Comparison of ENCODE assay signal across 26 mouse cellular contexts in genomic region chr3:99046190-99046589, GRCm38 (mm10).
A peak's percentile ranks its signal among the peaks of the same experiment; 100 is the strongest.
DNase-seq lines count a peak whose midpoint lies in the region; ATAC-seq and TF ChIP-seq lines count a peak whose summit lies in the region.
"Had no signal": no experiment of that assay in that cellular context is flagged by ENCODE, and none has a peak within 500 bp of the region (broad histone marks: within the 10 kb centered on the region; RNA-seq: fewer than 3 reads in every experiment).

No protein-coding gene starts in this region.

- no peaks in the 10 kb centered on the region for H3K36me3 ChIP-seq in limb, embryonic 15.5 days
- no peaks in the 10 kb centered on the region for H3K36me3 ChIP-seq in limb, embryonic 10.5 days
- H3K36me3 ChIP-seq in liver, embryonic 12.5 days = no peaks in the 10 kb centered on the region
- H3K36me3 ChIP-seq in liver, postnatal 0 days (replicated peaks; ENCODE audit: insufficient read depth, low read length) = no peaks in the 10 kb centered on the region
- H3K36me3 ChIP-seq: embryonic facial prominence, embryonic 13.5 days; embryonic facial prominence, embryonic 15.5 days; forebrain, embryonic 10.5 days; forebrain, embryonic 12.5 days; G1E had no signal

- no peaks in the 10 kb centered on the region for H3K9me3 ChIP-seq in limb, embryonic 15.5 days
- H3K9me3 ChIP-seq in limb, embryonic 10.5 days (replicated peaks) = no peaks in the 10 kb centered on the region
- H3K9me3 ChIP-seq in liver, embryonic 12.5 days (replicated peaks) = no peaks in the 10 kb centered on the region
- H3K9me3 ChIP-seq in liver, postnatal 0 days (ENCODE audit: low read length) = no peaks in the 10 kb centered on the region
- H3K9me3 ChIP-seq: embryonic facial prominence, embryonic 13.5 days; embryonic facial prominence, embryonic 15.5 days; forebrain, embryonic 10.5 days; forebrain, embryonic 12.5 days had no signal

- H3K4me3 ChIP-seq in limb, embryonic 15.5 days = no peak overlapping the region
- H3K4me3 ChIP-seq in limb, embryonic 10.5 days = no peak overlapping the region
- H3K4me3 ChIP-seq in liver, embryonic 12.5 days = no peak overlapping the region
- H3K4me3 ChIP-seq in liver, postnatal 0 days (ENCODE audit: low read depth, low read length) = no peak overlapping the region
- no peak overlapping the region for H3K4me3 ChIP-seq in cerebellum, adult 2 months (replicated peaks; ENCODE audit: insufficient read depth, low read depth, low read length)
- H3K4me3 ChIP-seq: embryonic facial prominence, embryonic 13.5 days; embryonic facial prominence, embryonic 15.5 days; erythroblast, embryonic 14.5 days; forebrain, embryonic 10.5 days; forebrain, embryonic 12.5 days had no signal

- no peak for TF ChIP-seq POLR2A in cerebellum, adult 2 months (IDR thresholded peaks at IDR 0.05; ENCODE audit: borderline replicate concordance, insufficient read depth, low read length)

- H3K9ac ChIP-seq in limb, embryonic 15.5 days = no peak overlapping the region
- no peak overlapping the region for H3K9ac ChIP-seq in liver, embryonic 12.5 days
- no peak overlapping the region for H3K9ac ChIP-seq in liver, postnatal 0 days (replicated peaks)
- H3K9ac ChIP-seq: embryonic facial prominence, embryonic 13.5 days; embryonic facial prominence, embryonic 15.5 days; forebrain, embryonic 12.5 days had no signal

- ATAC-seq in limb, embryonic 15.5 days (ENCODE audit: insufficient number of reproducible peaks, low FRiP score, low TSS enrichment, low read depth) = no peak
- ATAC-seq in liver, embryonic 12.5 days = peak; percentile 24; the same call in 1 of the 2 replicates
- peak; percentile 63 for ATAC-seq in liver, postnatal 0 days
- ATAC-seq: activated CD4-positive, CD25-positive, alpha-beta regulatory T cell, adult 4 months; CD4-positive, CD25-positive, alpha-beta regulatory T cell, adult 4 months; forebrain, embryonic 14.5 days; forebrain, embryonic 16.5 days; Patski had no signal

- H3K4me2 ChIP-seq in limb, embryonic 15.5 days = no peak overlapping the region
- H3K4me2 ChIP-seq in liver, embryonic 12.5 days = no peak overlapping the region
- no peak overlapping the region for H3K4me2 ChIP-seq in liver, postnatal 0 days (ENCODE audit: low read depth, low read length)
- H3K4me2 ChIP-seq: embryonic facial prominence, embryonic 13.5 days; embryonic facial prominence, embryonic 15.5 days; forebrain, embryonic 12.5 days had no signal

- no peak for TF ChIP-seq EP300 in liver, postnatal 0 days (IDR thresholded peaks at IDR 0.05; ENCODE audit: low read depth)

- peaks cover 5% of the 10 kb centered on the region for H3K4me1 ChIP-seq in limb, embryonic 15.5 days
- peaks cover 4% of the 10 kb centered on the region; the same call in 1 of the 2 replicates for H3K4me1 ChIP-seq in limb, embryonic 10.5 days
- H3K4me1 ChIP-seq in liver, embryonic 12.5 days = no peaks in the 10 kb centered on the region
- H3K4me1 ChIP-seq in liver, postnatal 0 days (ENCODE audit: insufficient read depth) = no peaks in the 10 kb centered on the region
- H3K4me1 ChIP-seq in cerebellum, adult 2 months (ENCODE audit: control insufficient read depth, insufficient read depth, low read length) = no peaks in the 10 kb centered on the region
- H3K4me1 ChIP-seq: embryonic facial prominence, embryonic 15.5 days; forebrain, embryonic 10.5 days; forebrain, embryonic 12.5 days had no signal

- TF ChIP-seq CTCF in liver, postnatal 0 days (IDR thresholded peaks at IDR 0.05; ENCODE audit: low read depth) = no peak
- no peak for TF ChIP-seq CTCF in cerebellum, adult 2 months (IDR thresholded peaks at IDR 0.05; ENCODE audit: borderline replicate concordance, insufficient read depth, low read depth, low read length)

- 54% methylated on average over 6 of the region's 6 CpGs for WGBS in limb, embryonic 15.5 days
- 84% methylated on average over 6 of the region's 6 CpGs for WGBS in limb, embryonic 10.5 days
- WGBS in liver, embryonic 12.5 days (ENCODE audit: insufficient replicate concordance) = 51% methylated on average over 6 of the region's 6 CpGs
- 62% methylated on average over 6 of the region's 6 CpGs for WGBS in liver, postnatal 0 days (ENCODE audit: insufficient replicate concordance)
- WGBS in cerebellum, adult 2 months = 79% methylated on average over 6 of the region's 6 CpGs

- H3K27ac ChIP-seq in limb, embryonic 15.5 days = 0 out of 2 replicates have a peak overlapping the region, but pooled peaks have one; percentile 38
- no peak overlapping the region for H3K27ac ChIP-seq in limb, embryonic 10.5 days
- H3K27ac ChIP-seq in liver, embryonic 12.5 days = no peak overlapping the region
- H3K27ac ChIP-seq in liver, postnatal 0 days (ENCODE audit: low read depth) = no peak overlapping the region
- H3K27ac ChIP-seq in cerebellum, adult 2 months (ENCODE audit: insufficient read depth, low read length) = no peak overlapping the region
- H3K27ac ChIP-seq: embryonic facial prominence, embryonic 13.5 days; embryonic facial prominence, embryonic 15.5 days; forebrain, embryonic 10.5 days; forebrain, embryonic 12.5 days had no signal

- no peak for DNase-seq in limb, embryonic 10.5 days (ENCODE audit: low spot score)
- no peak for DNase-seq in liver
- peak; percentile 47 for DNase-seq in liver, postnatal 0 days
- no peak for DNase-seq in cerebellum, adult 2 months
- DNase-seq: adrenal gland, adult 8-10 months; adrenal gland, postnatal 14 days; B cell, adult 2 months; cerebellum, adult 11-12 months; cerebellum, adult 8-10 months; cerebellum, adult 9-11 months; cerebellum, postnatal 14 days; cerebellum, postnatal 36 days; embryo, embryonic 11 days had no signal

- H3K27me3 ChIP-seq in limb, embryonic 15.5 days = no peaks in the 10 kb centered on the region
- no peaks in the 10 kb centered on the region for H3K27me3 ChIP-seq in limb, embryonic 10.5 days (ENCODE audit: low read depth, poor library complexity, severe bottlenecking)
- no peaks in the 10 kb centered on the region for H3K27me3 ChIP-seq in liver, embryonic 12.5 days (replicated peaks)
- H3K27me3 ChIP-seq in liver, postnatal 0 days (ENCODE audit: insufficient read depth, low read length) = no peaks in the 10 kb centered on the region
- H3K27me3 ChIP-seq in cerebellum, adult 2 months (ENCODE audit: control insufficient read depth, insufficient read depth, low read length) = no peaks in the 10 kb centered on the region
- H3K27me3 ChIP-seq: embryonic facial prominence, embryonic 13.5 days; embryonic facial prominence, embryonic 15.5 days; forebrain, embryonic 12.5 days; Patski had no signal
